ENCODE assay signal across 10 mouse cellular contexts in genomic region chr4:118015636-118016035, GRCm38 (mm10).
A peak's percentile ranks its signal among the peaks of the same experiment; 100 is the strongest.
DNase-seq lines count a peak whose midpoint lies in the region; ATAC-seq and TF ChIP-seq lines count a peak whose summit lies in the region.
"Had no signal": no experiment of that assay in that cellular context is flagged by ENCODE, and none has a peak within 500 bp of the region (broad histone marks: within the 10 kb centered on the region; RNA-seq: fewer than 3 reads in every experiment).

No protein-coding gene starts in this region.

- TF ChIP-seq EP300 in ES-Bruce4 (IDR thresholded peaks at IDR 0.05; ENCODE audit: insufficient read depth, low read depth, low read length), result peak; percentile 90

- WGBS in hindbrain, embryonic 10.5 days, result 58% methylated on average over 6 of the region's 6 CpGs
- 45% methylated on average over 6 of the region's 6 CpGs for WGBS in hindbrain, embryonic 12.5 days
- WGBS in liver, adult 2 months, result 27% methylated on average over 6 of the region's 6 CpGs
- 68% methylated on average over 6 of the region's 6 CpGs for WGBS in midbrain, embryonic 10.5 days

- no peak overlapping the region for H3K4me3 ChIP-seq in hindbrain, embryonic 10.5 days
- no peak overlapping the region for H3K4me3 ChIP-seq in hindbrain, embryonic 12.5 days
- H3K4me3 ChIP-seq in ES-Bruce4 (ENCODE audit: low read depth, low read length), result no peak overlapping the region
- H3K4me3 ChIP-seq in liver, adult 2 months (ENCODE audit: insufficient read depth, low read depth, low read length), result no peak overlapping the region
- H3K4me3 ChIP-seq in midbrain, embryonic 10.5 days, result no peak overlapping the region
- H3K4me3 ChIP-seq: embryonic facial prominence, embryonic 13.5 days had no signal

- peaks cover 44% of the 10 kb centered on the region for H3K4me1 ChIP-seq in hindbrain, embryonic 10.5 days (replicated peaks)
- peaks cover 30% of the 10 kb centered on the region for H3K4me1 ChIP-seq in hindbrain, embryonic 12.5 days
- H3K4me1 ChIP-seq in ES-Bruce4 (ENCODE audit: control insufficient read depth, insufficient read depth, low read length), result peaks cover 14% of the 10 kb centered on the region
- H3K4me1 ChIP-seq in liver, adult 2 months (ENCODE audit: control insufficient read depth, insufficient read depth, low read length), result peaks cover 7% of the 10 kb centered on the region
- H3K4me1 ChIP-seq in midbrain, embryonic 10.5 days, result peaks cover 26% of the 10 kb centered on the region

- no peak for TF ChIP-seq POLR2A in ES-Bruce4 (IDR thresholded peaks at IDR 0.05; ENCODE audit: insufficient read depth, low read length)
- TF ChIP-seq POLR2A in liver, adult 2 months (IDR thresholded peaks at IDR 0.05; ENCODE audit: extremely low read depth, insufficient read depth, low read length), result no peak

- no peak overlapping the region for H3K9ac ChIP-seq in hindbrain, embryonic 12.5 days
- H3K9ac ChIP-seq in ES-Bruce4 (ENCODE audit: low read depth, poor library complexity, severe bottlenecking), result no peak overlapping the region
- no peak overlapping the region for H3K9ac ChIP-seq in liver, adult 2 months (ENCODE audit: low read depth, low read length)
- H3K9ac ChIP-seq: embryonic facial prominence, embryonic 13.5 days had no signal

- H3K79me2 ChIP-seq in liver, adult 2 months (ENCODE audit: control insufficient read depth, insufficient read depth, low read length), result peaks cover 37% of the 10 kb centered on the region

- TF ChIP-seq CTCF in ES-Bruce4 (IDR thresholded peaks at IDR 0.05; ENCODE audit: low read depth, low read length), result no peak
- TF ChIP-seq CTCF in liver, adult 2 months (IDR thresholded peaks at IDR 0.05; ENCODE audit: low read depth, low read length), result no peak

- H3K36me3 ChIP-seq in hindbrain, embryonic 10.5 days, result 0 out of 2 replicates have a peak, but pooled peaks cover 3% of the 10 kb centered on the region
- peaks cover 2% of the 10 kb centered on the region; the same call in 1 of the 2 replicates for H3K36me3 ChIP-seq in hindbrain, embryonic 12.5 days
- H3K36me3 ChIP-seq in ES-Bruce4 (ENCODE audit: control insufficient read depth, insufficient read depth, low read length, poor library complexity, severe bottlenecking), result no peaks in the 10 kb centered on the region
- H3K36me3 ChIP-seq in liver, adult 2 months (ENCODE audit: control insufficient read depth, insufficient read depth, low read length), result peaks cover 6% of the 10 kb centered on the region
- peaks cover 2% of the 10 kb centered on the region; the same call in 1 of the 2 replicates for H3K36me3 ChIP-seq in midbrain, embryonic 10.5 days

- no peaks in the 10 kb centered on the region for H3K27me3 ChIP-seq in hindbrain, embryonic 10.5 days (ENCODE audit: insufficient read depth, poor library complexity, severe bottlenecking)
- H3K27me3 ChIP-seq in hindbrain, embryonic 12.5 days, result no peaks in the 10 kb centered on the region
- H3K27me3 ChIP-seq in ES-Bruce4 (ENCODE audit: control insufficient read depth, insufficient read depth, low read length, poor library complexity, severe bottlenecking), result no peaks in the 10 kb centered on the region
- no peaks in the 10 kb centered on the region for H3K27me3 ChIP-seq in liver, adult 2 months (ENCODE audit: control insufficient read depth, insufficient read depth, low read length)
- H3K27me3 ChIP-seq in midbrain, embryonic 10.5 days (ENCODE audit: low read depth, poor library complexity, severe bottlenecking), result no peaks in the 10 kb centered on the region
- H3K27me3 ChIP-seq: embryonic facial prominence, embryonic 13.5 days had no signal

- H3K9me3 ChIP-seq in hindbrain, embryonic 10.5 days, result no peaks in the 10 kb centered on the region
- H3K9me3 ChIP-seq in hindbrain, embryonic 12.5 days (replicated peaks), result no peaks in the 10 kb centered on the region
- H3K9me3 ChIP-seq in ES-Bruce4 (replicated peaks; ENCODE audit: control insufficient read depth, insufficient read depth, low read length, poor library complexity, severe bottlenecking), result no peaks in the 10 kb centered on the region
- no peaks in the 10 kb centered on the region for H3K9me3 ChIP-seq in midbrain, embryonic 10.5 days (replicated peaks)
- H3K9me3 ChIP-seq: embryonic facial prominence, embryonic 13.5 days had no signal

- DNase-seq in hindbrain, embryonic 10.5 days (ENCODE audit: low spot score), result no peak
- peak; percentile 53 for DNase-seq in cerebellum, adult 11 months
- DNase-seq in liver, adult 2 months (ENCODE audit: extremely low read depth, low read depth, low spot score), result peak; percentile 47
- DNase-seq in thymus, postnatal 25 days, result no peak
- DNase-seq in thymus, postnatal 10 days (ENCODE audit: low spot score in 2 of 2), result no peak
- no peak for DNase-seq in midbrain, embryonic 10.5 days (ENCODE audit: low spot score)
- DNase-seq: thymus, postnatal 36 days had no signal

- H3K27ac ChIP-seq in hindbrain, embryonic 10.5 days, result peak overlapping the region; percentile 42
- no peak overlapping the region for H3K27ac ChIP-seq in hindbrain, embryonic 12.5 days
- H3K27ac ChIP-seq in ES-Bruce4 (ENCODE audit: insufficient read depth, low read length), result no peak overlapping the region
- no peak overlapping the region for H3K27ac ChIP-seq in liver, adult 2 months (replicated peaks; ENCODE audit: insufficient read depth, low read depth, low read length)
- H3K27ac ChIP-seq in midbrain, embryonic 10.5 days (replicated peaks), result no peak overlapping the region

- H3K4me2 ChIP-seq in hindbrain, embryonic 12.5 days (replicated peaks), result no peak overlapping the region
- H3K4me2 ChIP-seq: embryonic facial prominence, embryonic 13.5 days had no signal

- ATAC-seq in hindbrain, embryonic 12.5 days (ENCODE audit: low FRiP score), result no peak

Comparison
In these comparisons a context has a peak if more than half of its experiments do, and no peak if none do; other contexts are left out.
1. DNase-seq: peak in cerebellum, adult 11 months (single experiment) and liver, adult 2 months (single experiment); none in hindbrain, embryonic 10.5 days (single experiment), thymus, postnatal 25 days (single experiment), thymus, postnatal 10 days (0 of 2) and midbrain, embryonic 10.5 days (single experiment).